Mouse (Mus musculus): ENCODE data around the gene Tmem156. TPM values are rescaled to one million over a fixed set of nuclear protein-coding genes. Genes with fewer than 3 reads are reported as not detected.

The Tmem156 gene
- polyA plus RNA-seq, 1 experiment: not detected

DNA sequence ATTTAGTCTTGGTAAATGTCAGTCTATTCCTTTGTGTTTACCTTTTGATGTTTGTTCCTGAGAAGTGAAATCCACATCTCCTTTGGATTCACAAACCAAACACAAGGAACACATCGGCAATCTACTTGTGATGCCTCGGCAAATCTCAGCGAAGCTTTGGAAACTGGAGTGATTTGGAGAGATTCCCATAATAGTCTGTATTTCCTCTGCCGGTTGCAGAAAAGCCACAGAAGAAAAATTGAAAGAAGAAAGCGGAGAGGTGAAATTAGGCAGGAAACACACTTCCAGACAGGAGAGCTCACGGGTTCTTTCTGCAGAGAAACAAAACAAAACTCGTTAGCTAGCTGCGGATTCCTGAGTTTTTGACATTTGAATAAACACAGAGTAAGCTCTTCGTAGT is 12.1 kb downstream of the Tmem156 start:
- no peak overlapping the region for H3ac ChIP-seq (ENCODE audit: control insufficient read depth, insufficient read length, low read depth)
- no peak overlapping the region for H3K4me3 ChIP-seq (ENCODE audit: insufficient read depth, poor library complexity, severe bottlenecking)
- no peaks in the 10 kb centered on the region for H3K79me2 ChIP-seq (ENCODE audit: control insufficient read depth, insufficient read depth)
- H3K36me3 ChIP-seq (ENCODE audit: control insufficient read depth, insufficient read depth): no peaks in the 10 kb centered on the region
- no peak for TF ChIP-seq FOSL1 (IDR thresholded peaks at IDR 0.05; ENCODE audit: insufficient read depth, low read length, poor library complexity, severe bottlenecking)
- H3K27me3 ChIP-seq (ENCODE audit: control insufficient read depth, insufficient read depth, insufficient read length): no peaks in the 10 kb centered on the region
- no peaks in the 10 kb centered on the region for H3K79me3 ChIP-seq (ENCODE audit: low read depth)

DNA sequence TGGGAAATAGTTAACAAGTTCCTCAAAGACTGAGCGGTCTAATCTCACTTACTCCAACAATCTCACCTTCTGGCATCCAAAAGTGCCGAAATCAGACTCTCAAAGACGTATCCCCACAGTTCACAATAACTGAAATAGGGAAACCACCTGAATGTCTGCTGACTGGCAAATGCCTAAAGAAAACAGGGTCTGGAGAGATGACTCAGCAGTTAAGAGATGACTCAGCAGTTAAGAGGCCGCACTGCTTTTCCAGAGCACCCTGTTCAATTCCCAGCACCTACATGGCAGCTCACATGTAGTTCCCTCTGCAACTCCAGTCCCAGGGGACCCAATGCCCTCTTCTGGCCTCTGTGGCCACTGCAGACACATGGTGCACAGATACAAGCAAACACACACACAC is 13.9 kb downstream of the Tmem156 start:
- Histone ChIP-seq H3K27me3 (ENCODE audit: control insufficient read depth, insufficient read depth, insufficient read length) (no peaks in the 10 kb centered on the region), H3K79me2 (ENCODE audit: control insufficient read depth, insufficient read depth) (no peaks in the 10 kb centered on the region), H3K4me3 (ENCODE audit: insufficient read depth, poor library complexity, severe bottlenecking) (no peak overlapping the region), H3ac (ENCODE audit: control insufficient read depth, insufficient read length, low read depth) (no peak overlapping the region), H3K36me3 (ENCODE audit: control insufficient read depth, insufficient read depth) (no peaks in the 10 kb centered on the region), H3K79me3 (ENCODE audit: low read depth) (no peaks in the 10 kb centered on the region)
- TF ChIP-seq MAX (IDR thresholded peaks at IDR 0.05) (no peak), FOSL1 (IDR thresholded peaks at IDR 0.05; ENCODE audit: insufficient read depth, low read length, poor library complexity, severe bottlenecking) (peak; percentile 4)

DNA sequence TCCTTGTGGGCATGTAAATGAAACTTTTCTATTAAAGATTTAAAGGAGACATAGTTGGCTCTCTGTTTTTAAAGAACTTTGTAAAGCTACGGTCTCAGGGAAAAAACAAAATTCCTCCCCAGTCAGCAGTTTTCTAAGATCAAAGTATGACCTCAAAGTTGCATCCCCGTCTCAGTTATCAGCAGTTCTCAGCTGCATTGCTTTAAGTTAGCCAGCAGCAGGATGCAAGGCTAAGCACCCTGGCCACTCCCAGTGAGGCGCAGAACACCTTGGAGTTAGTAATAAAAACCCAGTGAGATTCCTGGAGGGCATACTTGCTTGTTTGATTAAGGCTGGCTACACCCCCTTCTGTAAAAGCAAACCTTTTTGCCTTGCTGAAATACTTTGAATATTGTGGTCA is 15.2 kb downstream of the Tmem156 start:
- H3K79me2 ChIP-seq (ENCODE audit: control insufficient read depth, insufficient read depth): no peaks in the 10 kb centered on the region
- no peak overlapping the region for H3K4me3 ChIP-seq (ENCODE audit: insufficient read depth, poor library complexity, severe bottlenecking)
- no peaks in the 10 kb centered on the region for H3K79me3 ChIP-seq (ENCODE audit: low read depth)
- H3K36me3 ChIP-seq (ENCODE audit: control insufficient read depth, insufficient read depth): no peaks in the 10 kb centered on the region
- no peak overlapping the region for H3ac ChIP-seq (ENCODE audit: control insufficient read depth, insufficient read length, low read depth)
- no peaks in the 10 kb centered on the region for H3K27me3 ChIP-seq (ENCODE audit: control insufficient read depth, insufficient read depth, insufficient read length)
- no peak for TF ChIP-seq MYOG (IDR thresholded peaks at IDR 0.05; ENCODE audit: control insufficient read depth, extremely low read depth, insufficient read length)
- TF ChIP-seq FOSL1 (IDR thresholded peaks at IDR 0.05; ENCODE audit: insufficient read depth, low read length, poor library complexity, severe bottlenecking): no peak
- no peak for TF ChIP-seq USF1 (IDR thresholded peaks at IDR 0.05; ENCODE audit: low read depth)
- TF ChIP-seq MYOD1 (IDR thresholded peaks at IDR 0.05; ENCODE audit: control insufficient read depth, insufficient read length, low read depth): no peak
- TF ChIP-seq MAX (IDR thresholded peaks at IDR 0.05): no peak
- TF ChIP-seq CEBPB (IDR thresholded peaks at IDR 0.05; ENCODE audit: low read depth): no peak
- no peak for TF ChIP-seq CTCF (IDR thresholded peaks at IDR 0.05; ENCODE audit: control insufficient read depth, insufficient read depth, insufficient read length)

DNA sequence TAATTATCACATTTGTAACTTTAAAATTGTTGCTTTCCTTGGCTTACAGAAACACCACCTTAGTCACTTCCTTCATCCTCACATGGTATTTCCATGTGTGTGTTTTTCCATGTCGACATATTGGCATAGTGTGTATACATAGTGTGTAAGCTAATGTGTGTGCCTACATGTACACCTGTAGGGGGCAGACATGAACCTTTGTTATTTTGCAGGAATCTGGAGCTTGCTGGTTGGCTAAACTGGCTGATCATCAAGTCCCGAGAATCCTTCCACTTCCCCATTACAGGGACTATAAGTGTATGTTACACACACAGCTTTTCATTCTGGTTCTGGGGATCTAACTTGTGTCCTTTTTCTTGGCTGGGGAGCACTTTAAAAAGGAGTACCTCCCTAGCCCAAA is 15.8 kb downstream of the Tmem156 start:
- H3K79me3 ChIP-seq (ENCODE audit: low read depth): no peaks in the 10 kb centered on the region
- H3K36me3 ChIP-seq (ENCODE audit: control insufficient read depth, insufficient read depth): no peaks in the 10 kb centered on the region
- H3ac ChIP-seq (ENCODE audit: control insufficient read depth, insufficient read length, low read depth): no peak overlapping the region
- H3K27me3 ChIP-seq (ENCODE audit: control insufficient read depth, insufficient read depth, insufficient read length): no peaks in the 10 kb centered on the region
- H3K79me2 ChIP-seq (ENCODE audit: control insufficient read depth, insufficient read depth): no peaks in the 10 kb centered on the region
- no peak overlapping the region for H3K4me3 ChIP-seq (ENCODE audit: insufficient read depth, poor library complexity, severe bottlenecking)
- TF ChIP-seq CTCF (IDR thresholded peaks at IDR 0.05; ENCODE audit: control insufficient read depth, insufficient read depth, insufficient read length) (no peak), MYOG (IDR thresholded peaks at IDR 0.05; ENCODE audit: control insufficient read depth, extremely low read depth, insufficient read length) (no peak), USF1 (IDR thresholded peaks at IDR 0.05; ENCODE audit: low read depth) (no peak), MYOD1 (IDR thresholded peaks at IDR 0.05; ENCODE audit: control insufficient read depth, insufficient read length, low read depth) (no peak), CEBPB (IDR thresholded peaks at IDR 0.05; ENCODE audit: low read depth) (no peak), FOSL1 (IDR thresholded peaks at IDR 0.05; ENCODE audit: insufficient read depth, low read length, poor library complexity, severe bottlenecking) (no peak), MAX (IDR thresholded peaks at IDR 0.05) (no peak)

DNA sequence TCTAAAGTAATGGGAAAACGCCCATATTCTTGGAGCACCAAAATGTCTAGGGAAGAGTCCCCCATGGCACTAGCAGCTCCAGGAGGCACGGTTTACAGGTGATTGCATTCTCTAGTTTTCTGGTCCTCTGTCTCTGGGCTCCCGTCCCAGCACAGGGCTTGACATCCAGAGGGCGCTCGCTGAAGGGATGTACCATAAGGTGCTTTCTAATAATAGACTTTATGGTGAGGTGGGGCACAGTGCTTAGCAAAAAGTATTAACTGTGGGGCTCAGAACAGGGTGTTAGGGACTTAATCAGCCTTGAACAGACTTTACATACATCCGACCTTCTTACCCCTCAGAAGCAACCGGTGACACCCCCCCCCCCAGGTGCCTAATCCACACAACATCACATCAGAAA is 17.2 kb downstream of the Tmem156 start:
- TF ChIP-seq CTCF (IDR thresholded peaks at IDR 0.05; ENCODE audit: control insufficient read depth, insufficient read depth, insufficient read length): peak; percentile 10
- TF ChIP-seq MYOD1 (IDR thresholded peaks at IDR 0.05; ENCODE audit: control insufficient read depth, insufficient read length, low read depth): no peak

DNA sequence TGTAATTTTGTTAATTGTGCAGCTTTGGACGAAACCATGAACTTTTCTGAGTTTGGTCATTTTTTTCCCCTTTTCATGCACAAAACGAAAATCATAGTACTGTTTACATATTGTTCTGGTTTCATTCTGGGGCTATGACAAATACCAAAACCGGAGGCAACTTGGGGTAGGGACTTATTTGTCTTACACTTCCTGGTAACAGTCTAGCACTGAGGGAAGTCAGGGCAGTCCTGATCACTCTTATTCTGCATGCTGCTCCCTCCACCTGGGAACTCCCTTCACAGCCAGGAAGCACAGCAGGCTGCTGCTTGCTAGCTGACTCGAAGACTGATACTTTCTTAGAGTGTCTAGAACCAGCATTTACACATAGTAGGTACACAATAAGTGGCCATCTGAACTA is 18.7 kb downstream of the Tmem156 start:
- H3K27me3 ChIP-seq (ENCODE audit: control insufficient read depth, insufficient read depth, insufficient read length): no peaks in the 10 kb centered on the region
- no peaks in the 10 kb centered on the region for H3K36me3 ChIP-seq (ENCODE audit: control insufficient read depth, insufficient read depth)
- H3K79me3 ChIP-seq (ENCODE audit: low read depth): no peaks in the 10 kb centered on the region
- H3K4me3 ChIP-seq (ENCODE audit: insufficient read depth, poor library complexity, severe bottlenecking): no peak overlapping the region
- TF ChIP-seq CEBPB (IDR thresholded peaks at IDR 0.05; ENCODE audit: low read depth) (no peak), MAX (IDR thresholded peaks at IDR 0.05) (no peak), MYOD1 (IDR thresholded peaks at IDR 0.05; ENCODE audit: control insufficient read depth, insufficient read length, low read depth) (no peak)
- no peaks in the 10 kb centered on the region for H3K79me2 ChIP-seq (ENCODE audit: control insufficient read depth, insufficient read depth)
- H3ac ChIP-seq (ENCODE audit: control insufficient read depth, insufficient read length, low read depth): no peak overlapping the region

More for the DNA sequence above, 17.2 kb downstream of the Tmem156 start:
- H3K36me3 ChIP-seq (ENCODE audit: control insufficient read depth, insufficient read depth): no peaks in the 10 kb centered on the region
- no peak overlapping the region for H3K4me3 ChIP-seq (ENCODE audit: insufficient read depth, poor library complexity, severe bottlenecking)
- no peaks in the 10 kb centered on the region for H3K79me2 ChIP-seq (ENCODE audit: control insufficient read depth, insufficient read depth)
- H3K79me3 ChIP-seq (ENCODE audit: low read depth): no peaks in the 10 kb centered on the region
- H3K27me3 ChIP-seq (ENCODE audit: control insufficient read depth, insufficient read depth, insufficient read length): no peaks in the 10 kb centered on the region
- no peak overlapping the region for H3ac ChIP-seq (ENCODE audit: control insufficient read depth, insufficient read length, low read depth)

DNA sequence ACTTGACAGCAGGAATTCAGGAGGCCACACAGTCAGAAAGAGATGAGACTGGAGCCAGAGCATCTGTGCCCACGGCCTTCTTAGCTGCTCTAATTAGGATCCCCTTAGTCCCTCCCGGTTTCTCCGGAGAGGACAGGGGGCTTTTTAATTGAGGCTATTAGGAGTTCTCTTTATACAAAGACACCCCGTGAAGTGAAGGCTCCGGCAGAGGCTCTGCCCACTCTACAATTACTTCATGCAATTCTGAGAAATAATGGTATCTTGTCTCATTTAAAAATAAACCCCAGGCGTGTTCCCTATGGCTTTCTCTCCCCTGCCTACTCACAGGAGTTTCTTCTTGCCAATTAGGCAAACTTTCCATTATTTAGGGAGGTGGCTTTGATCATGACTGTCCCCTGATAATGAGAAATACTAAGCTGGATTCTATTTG is 20.2 kb downstream of the Tmem156 start:
- Histone ChIP-seq H3ac (ENCODE audit: control insufficient read depth, insufficient read length, low read depth) (no peak overlapping the region), H3K36me3 (ENCODE audit: control insufficient read depth, insufficient read depth) (no peaks in the 10 kb centered on the region), H3K79me3 (ENCODE audit: low read depth) (no peaks in the 10 kb centered on the region), H3K4me3 (ENCODE audit: insufficient read depth, poor library complexity, severe bottlenecking) (no peak overlapping the region), H3K27me3 (ENCODE audit: control insufficient read depth, insufficient read depth, insufficient read length) (no peaks in the 10 kb centered on the region), H3K79me2 (ENCODE audit: control insufficient read depth, insufficient read depth) (no peaks in the 10 kb centered on the region)
- TF ChIP-seq FOSL1 (IDR thresholded peaks at IDR 0.05; ENCODE audit: insufficient read depth, low read length, poor library complexity, severe bottlenecking): no peak
- TF ChIP-seq MYOD1 (IDR thresholded peaks at IDR 0.05; ENCODE audit: control insufficient read depth, insufficient read length, low read depth): no peak
- TF ChIP-seq MYOG (IDR thresholded peaks at IDR 0.05; ENCODE audit: control insufficient read depth, extremely low read depth, insufficient read length): no peak
- TF ChIP-seq CTCF (IDR thresholded peaks at IDR 0.05; ENCODE audit: control insufficient read depth, insufficient read depth, insufficient read length): no peak
- TF ChIP-seq MAX (IDR thresholded peaks at IDR 0.05): no peak
- no peak for TF ChIP-seq CEBPB (IDR thresholded peaks at IDR 0.05; ENCODE audit: low read depth)
- no peak for TF ChIP-seq USF1 (IDR thresholded peaks at IDR 0.05; ENCODE audit: low read depth)
